Mouse (Mus musculus) heart, embryonic 13.5 days (tissue): Measurements from ENCODE around the gene Sdc4. TPM values are rescaled to one million over a fixed set of nuclear protein-coding genes. Genes with fewer than 3 reads are reported as not detected.

Experiments used
- ATAC-seq: fragments of 200-750 bp; cut with Nextera tagmentation; 2 replicates; pipeline ENCODE4 v1.8.0; 2017; ENCODE audit warnings: moderate TSS enrichment; ENCODE audit not compliant: insufficient number of reproducible peaks, low FRiP score, low TSS enrichment; ENCODE audit errors: extremely low read depth
- H3K27ac ChIP-seq: fragments of 300-500 bp; sonication (generic); replicated peaks from 2 replicates; pipeline ENCODE4 v1.5.1; 2015; ENCODE audit warnings: moderate library complexity, mild to moderate bottlenecking, inconsistent platforms
- H3K27me3 ChIP-seq: fragments of 300-500 bp; sonication (generic); replicated peaks from 2 replicates; pipeline ENCODE4 v1.6.1; 2015; ENCODE audit warnings: mild to moderate bottlenecking, inconsistent platforms
- H3K36me3 ChIP-seq: fragments of 300-500 bp; sonication (generic); 2 replicates; pipeline ENCODE4 v1.6.1; 2015; ENCODE audit warnings: mild to moderate bottlenecking, inconsistent platforms
- H3K4me1 ChIP-seq: fragments of 300-500 bp; sonication (generic); 2 replicates; pipeline ENCODE4 v1.6.1; 2015; ENCODE audit warnings: inconsistent platforms
- H3K4me2 ChIP-seq: fragments of 300-500 bp; sonication (generic); 2 replicates; pipeline ENCODE4 v1.6.1; 2015; ENCODE audit warnings: inconsistent platforms, mild to moderate bottlenecking, moderate library complexity
- H3K4me3 ChIP-seq: fragments of 300-500 bp; sonication (generic); 2 replicates; pipeline ENCODE4 v1.5.1; 2015; ENCODE audit warnings: moderate library complexity, mild to moderate bottlenecking, inconsistent platforms
- H3K9ac ChIP-seq: fragments of 300-500 bp; sonication (generic); 2 replicates; pipeline ENCODE4 v1.6.1; 2015; ENCODE audit warnings: inconsistent platforms, mild to moderate bottlenecking, moderate library complexity
- H3K9me3 ChIP-seq: fragments of 300-500 bp; sonication (generic); 2 replicates; pipeline ENCODE4 v1.6.1; 2016; ENCODE audit warnings: inconsistent platforms
- WGBS: fragments of 180-500 bp; shearing (Covaris S2); methylation state at CpG from one replicate; pipeline ENCODE4 v1.1.7; 2015; ENCODE audit warnings: mixed read lengths; 5-methylcytosine and 5-hydroxymethylcytosine counted together
- polyA plus RNA-seq: library from polyadenylated mRNA; unstranded; fragments of >200 nt; fragmentation: Nextera tagmentation; extraction: Ambion mirVana; gene quantifications from 2 replicates; pipeline ENCODE4 v1.2.1, GENCODE M21; 2015

Gene Sdc4
- polyA plus RNA-seq, 1 experiment from 2014 or later: 36.6 TPM

DNA sequence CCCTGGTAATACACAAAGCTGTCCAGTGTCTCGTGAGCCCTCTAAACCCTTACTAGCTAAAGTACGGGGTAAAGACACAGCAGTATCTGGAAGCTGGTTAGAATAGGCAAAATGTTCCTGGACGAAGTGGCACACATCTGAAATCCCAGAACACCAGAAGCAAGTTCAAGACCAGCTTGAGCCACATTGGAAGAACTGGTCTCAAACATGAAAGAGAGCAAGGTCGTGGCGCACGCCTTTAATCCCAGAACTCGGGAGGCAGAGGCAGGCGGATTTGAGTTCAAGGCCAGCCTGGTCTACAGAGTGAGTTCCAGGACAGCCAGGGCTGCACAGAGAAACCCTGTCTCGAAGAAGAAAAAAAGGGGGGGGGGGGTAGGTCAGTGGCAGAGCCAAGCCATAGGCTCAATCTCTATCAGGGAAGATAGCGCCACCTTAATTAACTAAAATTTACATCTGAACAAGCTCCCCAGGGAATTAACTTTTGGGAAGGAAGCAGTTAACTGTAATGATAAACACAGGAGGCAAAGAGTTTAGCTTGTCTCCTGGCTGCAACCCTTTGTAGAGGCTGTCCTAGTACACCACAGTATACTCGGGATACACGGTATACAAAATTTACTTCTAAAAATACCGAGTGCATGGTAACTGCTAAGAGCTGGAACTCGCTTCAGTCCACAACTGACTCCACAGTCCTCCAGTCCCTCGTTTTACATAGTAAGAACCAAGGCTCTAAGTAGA is 13.6 kb downstream of the Sdc4 start:
- 47% methylated on average over 15 of the region's 15 CpGs for WGBS
- no peak overlapping the region for H3K9ac ChIP-seq
- H3K27ac ChIP-seq: 0 out of 2 replicates have a peak overlapping the region, but pooled peaks have one; percentile 12
- H3K4me3 ChIP-seq: no peak overlapping the region
- peaks cover 55% of the 10 kb centered on the region for H3K4me1 ChIP-seq
- H3K4me2 ChIP-seq: peak overlapping the region; percentile 33; the same call in 1 of the 2 replicates
- 0 out of 2 replicates have a peak, but pooled peaks cover 5% of the 10 kb centered on the region for H3K27me3 ChIP-seq
- no peak for ATAC-seq
- H3K9me3 ChIP-seq: no peaks in the 10 kb centered on the region
- peaks cover 48% of the 10 kb centered on the region for H3K36me3 ChIP-seq

DNA sequence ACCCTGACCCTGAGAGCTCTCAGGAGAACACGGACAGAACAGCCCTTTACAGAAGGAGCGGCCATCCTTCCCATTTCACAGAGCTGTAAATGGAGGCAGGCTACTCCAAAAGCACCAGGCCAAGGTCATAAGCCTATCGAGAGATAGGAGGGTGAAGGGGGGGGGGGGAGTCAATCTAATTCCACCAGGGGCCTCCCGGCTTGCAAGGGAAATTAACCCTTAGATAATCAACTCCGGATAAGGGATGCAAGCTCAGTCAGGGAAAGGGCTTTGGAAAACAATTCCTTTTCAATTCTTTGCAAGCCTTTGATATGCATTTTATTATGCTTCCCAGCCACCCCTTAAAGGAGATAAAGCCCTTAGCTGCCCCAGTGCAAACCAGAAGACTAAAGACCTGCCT is 15.2 kb downstream of the Sdc4 start:
- ATAC-seq: no peak
- peaks cover 62% of the 10 kb centered on the region for H3K36me3 ChIP-seq
- H3K4me1 ChIP-seq: peaks cover 41% of the 10 kb centered on the region
- no peak overlapping the region for H3K9ac ChIP-seq
- no peak overlapping the region for H3K4me3 ChIP-seq
- H3K4me2 ChIP-seq: no peak overlapping the region
- H3K27ac ChIP-seq: no peak overlapping the region
- WGBS: 41% methylated on average over 5 of the region's 5 CpGs
- 0 out of 2 replicates have a peak, but pooled peaks cover 5% of the 10 kb centered on the region for H3K27me3 ChIP-seq
- no peaks in the 10 kb centered on the region for H3K9me3 ChIP-seq

DNA sequence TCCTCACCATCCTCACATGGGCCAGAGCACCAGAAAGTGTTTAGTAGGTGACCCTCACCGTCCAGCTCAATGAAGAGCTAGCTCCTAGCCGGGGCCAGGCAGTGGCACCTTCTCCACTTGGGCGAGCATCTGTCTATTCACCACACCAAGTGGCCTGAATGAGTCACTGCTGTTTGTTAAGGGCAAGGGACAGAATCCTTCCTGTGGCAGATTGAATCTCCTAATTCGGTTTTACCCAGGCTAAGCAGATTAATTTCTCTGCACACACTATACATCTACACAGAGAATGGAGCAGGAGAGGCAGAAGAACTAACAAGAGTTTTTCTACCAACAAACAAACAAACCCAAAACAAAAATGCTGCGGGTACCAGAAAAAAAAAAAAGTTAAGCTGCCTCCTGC is 16.7 kb downstream of the Sdc4 start:
- Histone ChIP-seq H3K36me3 (peaks cover 65% of the 10 kb centered on the region), H3K27ac (no peak overlapping the region), H3K9me3 (no peaks in the 10 kb centered on the region), H3K4me3 (no peak overlapping the region), H3K4me2 (no peak overlapping the region), H3K4me1 (peaks cover 26% of the 10 kb centered on the region), H3K9ac (no peak overlapping the region), H3K27me3 (0 out of 2 replicates have a peak, but pooled peaks cover 5% of the 10 kb centered on the region)
- no peak for ATAC-seq
- 76% methylated on average over 5 of the region's 5 CpGs for WGBS

DNA sequence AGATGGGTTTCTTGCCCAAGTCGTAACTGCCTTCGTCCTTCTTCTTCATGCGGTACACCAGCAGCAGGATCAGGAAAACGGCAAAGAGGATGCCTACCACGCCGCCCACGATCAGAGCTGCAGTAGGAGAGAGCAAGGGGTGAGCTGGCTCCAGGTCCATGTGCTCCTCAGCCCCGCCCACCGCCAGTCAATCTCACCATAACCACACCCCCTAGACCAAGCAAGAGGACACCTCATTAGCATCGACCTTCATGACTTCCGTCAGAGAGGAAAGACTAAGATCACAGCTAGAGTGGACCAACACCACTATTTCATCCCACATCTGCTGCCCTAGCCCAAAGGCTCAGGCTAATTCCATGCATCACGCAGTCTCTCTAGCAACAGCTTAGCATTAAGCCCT is 17.6 kb downstream of the Sdc4 start:
- no peak for ATAC-seq
- Histone ChIP-seq H3K27ac (no peak overlapping the region), H3K4me2 (no peak overlapping the region), H3K36me3 (peaks cover 65% of the 10 kb centered on the region), H3K27me3 (0 out of 2 replicates have a peak, but pooled peaks cover 5% of the 10 kb centered on the region), H3K9ac (no peak overlapping the region), H3K4me1 (peaks cover 18% of the 10 kb centered on the region), H3K9me3 (no peaks in the 10 kb centered on the region), H3K4me3 (no peak overlapping the region)
- WGBS: 19% methylated on average over 12 of the region's 12 CpGs

DNA sequence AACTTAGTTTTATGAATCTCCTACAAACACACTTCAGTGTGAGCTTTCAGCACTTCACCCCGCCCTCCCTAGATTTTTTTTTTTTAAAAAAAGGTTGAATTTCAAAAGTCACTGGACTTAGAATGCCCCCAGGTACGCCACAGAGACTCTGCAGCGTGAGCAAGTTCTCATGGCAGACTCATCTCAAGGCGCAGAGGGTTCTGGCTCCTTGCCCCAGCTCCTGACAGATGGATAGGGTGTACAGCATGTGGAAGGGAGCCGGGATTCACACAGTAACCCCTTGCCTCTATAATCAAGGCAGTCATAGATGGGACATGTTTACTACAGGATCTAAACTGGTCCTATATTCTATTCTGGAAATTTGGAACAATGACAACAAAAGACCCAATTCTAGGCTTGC is 18.3 kb downstream of the Sdc4 start:
- H3K27me3 ChIP-seq: 0 out of 2 replicates have a peak, but pooled peaks cover 5% of the 10 kb centered on the region
- peaks cover 11% of the 10 kb centered on the region for H3K4me1 ChIP-seq
- 77% methylated on average over 5 of the region's 5 CpGs for WGBS
- no peaks in the 10 kb centered on the region for H3K9me3 ChIP-seq
- H3K4me2 ChIP-seq: no peak overlapping the region
- H3K9ac ChIP-seq: no peak overlapping the region
- peaks cover 65% of the 10 kb centered on the region for H3K36me3 ChIP-seq
- ATAC-seq: no peak
- no peak overlapping the region for H3K27ac ChIP-seq
- H3K4me3 ChIP-seq: no peak overlapping the region

DNA sequence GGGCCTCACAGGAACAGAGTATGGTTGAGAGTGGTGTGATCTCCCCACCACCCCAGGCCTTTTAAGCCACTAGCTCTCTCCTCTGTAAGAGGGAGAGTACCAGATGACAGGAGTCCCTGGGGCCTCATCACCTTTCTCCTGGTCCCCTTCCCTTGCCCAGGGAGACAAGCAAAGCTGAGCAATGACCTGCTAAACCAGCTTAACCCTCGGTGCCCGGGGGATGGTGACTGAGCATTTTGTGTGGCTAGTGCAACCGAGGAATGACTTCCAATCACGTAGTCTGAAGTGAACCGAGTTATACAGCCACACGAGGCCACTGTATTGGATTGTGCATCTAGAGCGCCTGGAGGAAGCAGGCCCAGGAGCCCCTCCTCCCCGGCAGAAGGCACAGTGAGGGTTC is 19.3 kb downstream of the Sdc4 start:
- Histone ChIP-seq H3K9ac (no peak overlapping the region), H3K36me3 (peaks cover 59% of the 10 kb centered on the region), H3K4me3 (no peak overlapping the region), H3K9me3 (no peaks in the 10 kb centered on the region), H3K27ac (no peak overlapping the region), H3K4me1 (peaks cover 8% of the 10 kb centered on the region; the same call in 1 of the 2 replicates), H3K4me2 (no peak overlapping the region), H3K27me3 (0 out of 2 replicates have a peak, but pooled peaks cover 5% of the 10 kb centered on the region)
- 84% methylated on average over 8 of the region's 8 CpGs for WGBS
- ATAC-seq: no peak

DNA sequence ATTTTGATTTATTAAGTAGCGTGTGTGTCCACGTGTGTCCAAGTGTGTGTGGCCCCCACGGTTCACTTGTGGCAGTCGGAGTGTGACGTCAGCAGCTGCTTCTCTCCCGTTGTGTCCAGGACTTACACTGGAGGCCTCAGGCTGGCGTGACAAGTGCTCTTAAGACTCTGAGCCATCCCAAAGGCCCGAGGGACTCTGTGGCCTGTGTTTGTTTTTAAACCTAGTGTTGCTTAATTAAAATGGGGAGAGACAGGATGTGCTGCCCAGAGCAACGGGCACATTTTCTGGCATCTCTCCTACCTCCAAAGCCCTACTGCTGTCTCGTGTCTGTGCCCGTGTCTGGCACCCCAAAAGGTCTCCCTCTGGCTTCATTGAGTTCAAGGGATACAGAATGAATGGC is 20.2 kb downstream of the Sdc4 start:
- peaks cover 50% of the 10 kb centered on the region for H3K36me3 ChIP-seq
- H3K9me3 ChIP-seq: no peaks in the 10 kb centered on the region
- peaks cover 3% of the 10 kb centered on the region; the same call in 1 of the 2 replicates for H3K4me1 ChIP-seq
- no peak overlapping the region for H3K27ac ChIP-seq
- WGBS: 77% methylated on average over 11 of the region's 11 CpGs
- ATAC-seq: no peak
- peaks cover 6% of the 10 kb centered on the region; the same call in 1 of the 2 replicates for H3K27me3 ChIP-seq
- H3K4me2 ChIP-seq: no peak overlapping the region
- no peak overlapping the region for H3K9ac ChIP-seq
- H3K4me3 ChIP-seq: no peak overlapping the region

DNA sequence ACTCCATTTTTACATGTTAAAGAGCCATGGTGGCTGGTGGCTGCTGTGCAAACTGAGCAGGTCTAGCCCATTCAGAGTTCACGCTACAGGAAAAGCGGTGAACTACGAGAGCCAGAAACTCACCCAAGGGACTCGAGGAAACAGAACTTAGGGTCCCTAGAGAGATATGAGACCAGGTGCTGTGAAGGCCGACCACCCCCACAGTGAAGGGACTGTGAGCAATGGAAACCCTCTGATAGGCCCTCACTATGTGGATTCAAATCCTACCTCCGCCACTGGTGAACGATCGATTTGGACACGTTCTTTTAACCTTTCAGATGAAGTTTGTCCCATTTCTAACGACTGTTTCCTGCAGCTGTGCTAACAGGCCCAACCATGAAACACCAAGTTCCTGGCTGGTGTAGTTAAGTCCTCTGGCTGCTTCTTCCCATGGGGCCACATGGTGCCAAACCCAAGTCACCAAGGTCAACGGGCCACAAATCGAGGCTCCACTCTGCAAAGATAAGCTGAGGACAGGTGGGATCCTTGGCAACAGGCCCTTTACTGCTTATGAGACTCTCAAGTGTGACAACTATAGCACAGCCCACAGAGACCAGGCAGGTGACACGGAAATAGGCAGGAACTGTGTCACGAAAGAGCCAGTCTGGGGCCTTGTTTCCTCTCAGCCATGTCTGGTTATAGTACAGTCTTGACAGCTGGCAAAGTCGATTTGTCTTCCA is 20.9 kb downstream of the Sdc4 start:
- Histone ChIP-seq H3K27me3 (peaks cover 8% of the 10 kb centered on the region; the same call in 1 of the 2 replicates), H3K9me3 (no peaks in the 10 kb centered on the region), H3K4me1 (peaks cover 6% of the 10 kb centered on the region; the same call in 1 of the 2 replicates), H3K36me3 (peaks cover 44% of the 10 kb centered on the region), H3K4me2 (no peak overlapping the region), H3K9ac (no peak overlapping the region), H3K27ac (no peak overlapping the region), H3K4me3 (no peak overlapping the region)
- ATAC-seq: no peak
- 76% methylated on average over 15 of the region's 15 CpGs for WGBS

DNA sequence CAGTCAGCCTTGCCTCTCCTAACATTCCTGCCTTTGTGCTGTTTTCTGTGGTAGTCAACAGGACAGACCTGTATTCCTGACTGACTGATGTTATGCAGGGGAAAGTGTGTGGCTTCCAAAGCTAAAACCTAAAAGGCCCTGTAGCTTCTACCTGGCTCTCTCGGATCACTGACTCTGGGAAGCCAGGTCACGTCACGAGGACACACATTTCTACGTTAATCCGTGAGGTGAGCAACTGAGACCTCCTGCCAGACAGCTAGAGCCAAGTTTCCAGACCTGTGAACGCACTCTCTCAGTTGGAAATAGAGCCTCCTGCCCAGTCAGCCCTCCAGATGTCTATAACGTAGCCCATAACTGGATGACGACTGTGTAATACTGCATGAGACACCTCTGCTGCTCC is 21.7 kb downstream of the Sdc4 start:
- Histone ChIP-seq H3K4me3 (no peak overlapping the region), H3K36me3 (peaks cover 35% of the 10 kb centered on the region), H3K27me3 (peaks cover 8% of the 10 kb centered on the region; the same call in 1 of the 2 replicates), H3K9ac (no peak overlapping the region), H3K4me2 (no peak overlapping the region), H3K4me1 (peaks cover 6% of the 10 kb centered on the region; the same call in 1 of the 2 replicates), H3K9me3 (no peaks in the 10 kb centered on the region), H3K27ac (0 out of 2 replicates have a peak overlapping the region, but pooled peaks have one; percentile 17)
- ATAC-seq: no peak
- WGBS: 84% methylated on average over 8 of the region's 8 CpGs

DNA sequence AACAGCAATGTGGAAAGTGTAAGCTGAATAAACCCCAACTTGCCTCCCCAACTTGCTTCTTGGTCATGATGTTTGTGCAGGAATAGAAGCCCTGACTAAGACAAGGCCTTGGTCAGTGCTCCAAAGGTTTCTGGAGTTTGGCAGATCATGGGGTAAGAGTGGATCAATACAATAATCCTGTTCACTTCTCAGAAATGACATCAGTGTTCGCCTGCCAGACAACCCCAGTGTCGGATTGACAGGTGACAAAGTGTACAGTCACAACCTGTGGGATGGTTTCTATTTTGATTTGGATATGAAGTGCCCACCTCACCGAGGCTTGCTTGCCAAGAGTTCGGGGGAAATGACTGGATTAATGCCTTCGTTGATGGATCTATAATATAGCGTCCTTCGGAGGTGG is 22.4 kb downstream of the Sdc4 start:
- Histone ChIP-seq H3K9me3 (no peaks in the 10 kb centered on the region), H3K4me1 (peaks cover 6% of the 10 kb centered on the region; the same call in 1 of the 2 replicates), H3K4me2 (no peak overlapping the region), H3K4me3 (no peak overlapping the region), H3K27me3 (peaks cover 8% of the 10 kb centered on the region; the same call in 1 of the 2 replicates), H3K27ac (no peak overlapping the region), H3K9ac (no peak overlapping the region), H3K36me3 (peaks cover 28% of the 10 kb centered on the region)
- ATAC-seq: no peak
- 81% methylated on average over 7 of the region's 7 CpGs for WGBS

DNA sequence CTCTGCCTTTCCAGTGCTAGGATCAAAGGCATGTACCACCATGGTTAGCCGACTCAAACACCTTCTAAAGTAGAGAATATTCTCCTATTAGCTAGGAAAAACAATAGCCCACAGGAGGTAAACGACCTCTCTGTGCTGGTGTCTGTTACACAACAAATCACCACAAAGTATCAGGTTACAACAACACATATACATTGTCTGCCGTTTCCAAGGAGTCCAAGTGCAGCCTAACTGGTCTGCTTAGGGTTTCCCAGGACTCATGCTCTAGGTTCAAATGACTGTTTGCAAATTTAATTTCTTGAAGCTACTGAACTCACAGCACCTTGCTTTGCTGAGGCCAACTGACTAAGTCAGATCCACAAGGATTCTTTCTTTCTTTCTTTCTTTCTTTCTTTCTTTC is 24.2 kb downstream of the Sdc4 start:
- H3K9ac ChIP-seq: 0 out of 2 replicates have a peak overlapping the region, but pooled peaks have one; percentile 10
- ATAC-seq: no peak
- no peak overlapping the region for H3K27ac ChIP-seq
- no peak overlapping the region for H3K4me3 ChIP-seq
- WGBS: 9% methylated on average over 3 of the region's 3 CpGs
- H3K27me3 ChIP-seq: peaks cover 20% of the 10 kb centered on the region
- H3K4me1 ChIP-seq: peaks cover 6% of the 10 kb centered on the region; the same call in 1 of the 2 replicates
- H3K36me3 ChIP-seq: peaks cover 12% of the 10 kb centered on the region
- no peaks in the 10 kb centered on the region for H3K9me3 ChIP-seq
- H3K4me2 ChIP-seq: no peak overlapping the region
